Mouse (Mus musculus) neural tube, embryonic 14.5 days (tissue): ENCODE data around the gene Chd9. TPM values are rescaled to one million over a fixed set of nuclear protein-coding genes. Genes with fewer than 3 reads are reported as not detected.
A peak's percentile ranks its signal among the peaks of the same experiment; 100 is the strongest.

Experiments
- ATAC-seq: fragments of 200-750 bp; cut with Nextera tagmentation; 2 replicates; pipeline ENCODE4 v1.8.0; 2017; ENCODE audit warnings: low read depth, mild to moderate bottlenecking, moderate TSS enrichment, moderate library complexity
- H3K27ac ChIP-seq: fragments of 300-500 bp; sonication (generic); 2 replicates; pipeline ENCODE4 v1.5.1; 2014; ENCODE audit warnings: low read depth, mild to moderate bottlenecking, control low read depth, low read length, moderate library complexity, mixed read lengths
- H3K27me3 ChIP-seq: fragments of 300-500 bp; sonication (generic); 2 replicates; pipeline ENCODE4 v1.6.1; 2014; ENCODE audit warnings: low read length; ENCODE audit not compliant: control insufficient read depth, insufficient read depth
- H3K36me3 ChIP-seq: fragments of 300-500 bp; sonication (generic); 2 replicates; pipeline ENCODE4 v1.6.1; 2014; ENCODE audit warnings: low read length, mixed read lengths; ENCODE audit not compliant: control insufficient read depth, insufficient read depth
- H3K4me1 ChIP-seq: fragments of 300-500 bp; sonication (generic); 2 replicates; pipeline ENCODE4 v1.6.1; 2014; ENCODE audit warnings: low read length; ENCODE audit not compliant: control insufficient read depth, insufficient read depth
- H3K4me2 ChIP-seq: fragments of 300-500 bp; sonication (generic); 2 replicates; pipeline ENCODE4 v1.6.1; 2014; ENCODE audit warnings: mild to moderate bottlenecking, low read depth, low read length, control low read depth
- H3K4me3 ChIP-seq: fragments of 300-500 bp; sonication (generic); 2 replicates; pipeline ENCODE4 v1.5.1; 2014; ENCODE audit warnings: low read depth, low read length, control low read depth, mixed read lengths
- H3K9ac ChIP-seq: fragments of 300-500 bp; sonication (generic); replicated peaks from 2 replicates; pipeline ENCODE4 v1.6.1; 2014; ENCODE audit warnings: low read depth, mild to moderate bottlenecking, control low read depth, low read length, mixed read lengths
- H3K9me3 ChIP-seq: fragments of 300-500 bp; sonication (generic); 2 replicates; pipeline ENCODE4 v1.6.1; 2016; ENCODE audit warnings: low read length; ENCODE audit not compliant: control insufficient read depth
- WGBS: fragments of 180-500 bp; shearing (Covaris S2); extraction: QIAGEN DNeasy Blood & Tissue Kit; methylation state at CpG from one replicate; pipeline ENCODE4 v1.1.7; 2014; 5-methylcytosine and 5-hydroxymethylcytosine counted together
- polyA plus RNA-seq: library from polyadenylated mRNA; unstranded; fragments of >200 nt; fragmentation: Nextera tagmentation; extraction: Ambion mirVana; gene quantifications from 2 replicates; pipeline ENCODE4 v1.2.1, GENCODE M21; 2014

Chd9 gene
- polyA plus RNA-seq, 1 experiment from 2014 or later = 112 TPM

DNA sequence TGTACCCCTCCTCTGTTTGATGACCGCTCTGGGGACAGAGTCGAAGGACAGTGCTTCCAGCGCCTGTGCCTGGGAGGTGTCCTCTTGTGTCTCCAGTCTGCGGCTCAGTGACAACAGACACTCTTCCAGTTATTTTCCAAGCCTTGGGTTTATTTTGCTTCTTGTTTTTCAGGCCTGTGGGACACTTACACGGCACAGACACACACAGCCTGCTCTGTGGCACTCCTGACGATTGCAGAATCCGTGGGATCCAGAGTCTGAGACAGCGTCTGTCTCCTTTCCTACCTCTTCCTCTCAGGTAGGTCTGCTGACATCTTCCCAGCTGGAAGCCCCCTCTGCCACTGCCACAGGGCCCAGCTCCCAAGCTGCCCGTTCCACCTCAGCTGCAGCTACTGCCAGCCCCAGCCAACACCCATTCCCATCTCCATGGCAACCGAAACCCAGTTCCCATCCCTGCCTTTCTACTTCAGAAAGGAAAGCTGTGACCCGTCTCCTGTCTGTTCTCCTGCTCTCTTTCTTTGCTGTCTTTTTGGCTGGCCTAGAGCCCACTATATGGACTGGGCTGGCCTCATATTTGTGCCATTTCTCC, 21.4 kb downstream of the Chd9 start:
- H3K9me3 ChIP-seq = no peaks in the 10 kb centered on the region
- H3K4me2 ChIP-seq = no peak overlapping the region
- no peaks in the 10 kb centered on the region for H3K36me3 ChIP-seq
- H3K27ac ChIP-seq = peak overlapping the region; percentile 63
- peaks cover 10% of the 10 kb centered on the region; the same call in 1 of the 2 replicates for H3K4me1 ChIP-seq
- H3K4me3 ChIP-seq = no peak overlapping the region
- WGBS = 43% methylated on average over 11 of the region's 11 CpGs
- H3K27me3 ChIP-seq = no peaks in the 10 kb centered on the region
- peak; percentile 48; the same call in 1 of the 2 replicates for ATAC-seq
- no peak overlapping the region for H3K9ac ChIP-seq

- WGBS = 44% methylated on average over 8 of the region's 8 CpGs
Observed at GRCm38 (mm10) chr8:90851544-90851943, 23.4 kb downstream of the Chd9 start.

DNA sequence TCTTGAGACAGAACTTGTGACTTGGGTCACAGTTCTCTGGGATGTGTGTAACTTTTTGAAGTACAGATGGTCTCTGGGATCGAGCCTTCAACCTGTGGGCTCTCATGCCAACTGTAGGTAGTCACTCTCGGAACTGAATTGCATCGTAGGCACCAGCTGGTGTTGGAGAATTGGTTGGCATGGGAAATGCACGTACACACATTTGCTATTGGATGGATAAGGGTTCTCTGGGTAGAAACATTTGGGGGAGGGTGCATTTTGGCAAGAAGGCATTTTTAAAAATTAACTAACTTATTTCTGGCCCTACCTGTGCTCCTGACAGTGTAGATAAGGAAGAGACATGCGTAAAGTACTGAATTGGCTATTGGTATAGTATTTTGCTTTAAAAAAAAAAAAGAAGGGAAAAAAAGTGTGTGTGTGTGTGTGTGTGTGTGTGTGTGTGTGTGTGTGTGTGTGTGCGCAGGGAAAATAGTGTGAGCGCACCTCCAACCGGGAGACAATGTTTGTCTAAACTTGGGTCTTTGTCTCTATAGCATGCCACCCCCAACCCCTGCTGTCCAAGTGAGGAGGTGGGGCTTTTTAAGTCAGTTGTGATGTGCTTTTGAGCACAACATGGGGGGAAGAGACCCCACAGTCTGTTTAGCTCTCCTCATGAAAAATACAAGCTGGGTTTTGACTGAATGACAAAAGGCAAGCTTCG, 26.0 kb downstream of the Chd9 start:
- H3K9ac ChIP-seq = no peak overlapping the region; the same call in 1 of the 2 replicates
- 0 out of 2 replicates have a peak, but pooled peaks have one; percentile 41 for ATAC-seq
- H3K9me3 ChIP-seq = no peaks in the 10 kb centered on the region
- H3K4me2 ChIP-seq = peak overlapping the region; percentile 15; the same call in 1 of the 2 replicates
- no peaks in the 10 kb centered on the region for H3K27me3 ChIP-seq
- no peaks in the 10 kb centered on the region for H3K36me3 ChIP-seq
- H3K27ac ChIP-seq = peak overlapping the region; percentile 60; the same call in 1 of the 2 replicates
- 42% methylated on average over 9 of the region's 9 CpGs for WGBS
- peaks cover 14% of the 10 kb centered on the region; the same call in 1 of the 2 replicates for H3K4me1 ChIP-seq
- no peak overlapping the region for H3K4me3 ChIP-seq

More at GRCm38 (mm10) chr8:90851544-90851943, 23.4 kb downstream of the Chd9 start:
- ATAC-seq = no peak
- no peaks in the 10 kb centered on the region for H3K27me3 ChIP-seq
- no peak overlapping the region for H3K4me3 ChIP-seq
- no peaks in the 10 kb centered on the region for H3K9me3 ChIP-seq
- H3K27ac ChIP-seq = no peak overlapping the region
- H3K9ac ChIP-seq = no peak overlapping the region
- no peak overlapping the region for H3K4me2 ChIP-seq
- peaks cover 12% of the 10 kb centered on the region; the same call in 1 of the 2 replicates for H3K4me1 ChIP-seq
- H3K36me3 ChIP-seq = no peaks in the 10 kb centered on the region

DNA sequence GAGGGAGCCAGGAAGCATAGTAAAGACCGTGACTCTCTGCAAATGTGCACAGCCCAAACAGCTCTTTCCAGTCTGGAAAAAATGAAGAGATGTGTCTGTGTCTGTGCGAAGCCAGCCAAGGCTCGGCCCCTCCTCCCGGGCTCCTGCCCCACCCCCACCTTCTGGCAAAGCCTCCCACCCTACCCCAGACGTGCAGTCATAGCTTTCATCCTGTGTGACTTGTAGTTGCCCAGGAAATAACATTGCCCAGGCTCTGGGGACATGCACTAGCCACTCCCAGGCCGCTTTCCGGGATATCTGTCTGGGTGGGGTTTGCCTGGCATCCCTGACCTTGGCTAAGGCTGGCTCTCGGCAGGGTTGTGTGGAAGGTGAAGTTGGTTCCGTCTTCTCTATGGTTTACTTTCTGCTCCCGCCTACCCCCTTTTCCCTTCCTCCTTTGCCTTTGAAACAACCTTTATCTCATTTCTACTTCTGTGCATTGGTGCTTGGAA, 26.6 kb downstream of the Chd9 start:
- Histone ChIP-seq H3K9ac (no peak overlapping the region; the same call in 1 of the 2 replicates), H3K4me1 (peaks cover 18% of the 10 kb centered on the region; the same call in 1 of the 2 replicates), H3K4me2 (peak overlapping the region; percentile 15; the same call in 1 of the 2 replicates), H3K4me3 (no peak overlapping the region), H3K27ac (peak overlapping the region; percentile 60; the same call in 1 of the 2 replicates), H3K27me3 (no peaks in the 10 kb centered on the region), H3K36me3 (no peaks in the 10 kb centered on the region), H3K9me3 (no peaks in the 10 kb centered on the region)
- WGBS = 9% methylated on average over 10 of the region's 10 CpGs
- peak; percentile 75; the same call in 1 of the 2 replicates for ATAC-seq

- no peak overlapping the region for H3K27ac ChIP-seq
- H3K4me3 ChIP-seq = no peak overlapping the region
- H3K4me2 ChIP-seq = no peak overlapping the region
- H3K36me3 ChIP-seq = no peaks in the 10 kb centered on the region
- ATAC-seq = no peak
- H3K4me1 ChIP-seq = peaks cover 14% of the 10 kb centered on the region; the same call in 1 of the 2 replicates
- H3K9ac ChIP-seq = no peak overlapping the region
- no peaks in the 10 kb centered on the region for H3K9me3 ChIP-seq
- H3K27me3 ChIP-seq = no peaks in the 10 kb centered on the region
- 91% methylated on average over 3 of the region's 3 CpGs for WGBS
Observed at GRCm38 (mm10) chr8:90856171-90856570, 28.0 kb downstream of the Chd9 start.

DNA sequence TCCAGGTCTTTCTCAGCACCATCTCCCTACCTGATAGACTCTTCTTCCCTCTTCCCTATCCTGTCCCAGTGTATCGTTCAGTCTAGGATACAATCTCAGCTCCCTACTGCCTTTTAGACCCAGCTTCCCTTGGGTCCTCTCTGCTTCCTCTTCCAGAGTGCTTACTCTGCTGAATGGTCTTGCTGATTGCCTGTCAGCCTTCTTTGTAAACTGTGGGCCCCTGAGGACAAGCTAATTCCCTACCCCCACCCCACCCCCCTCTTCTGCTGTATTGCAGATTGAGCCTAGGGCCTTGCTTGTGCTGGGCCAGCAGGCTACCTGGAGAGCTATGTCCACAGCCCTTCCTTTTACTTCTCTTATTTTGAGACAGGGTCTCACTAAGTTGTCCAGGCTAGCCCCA, 28.8 kb downstream of the Chd9 start:
- Histone ChIP-seq H3K4me1 (peaks cover 22% of the 10 kb centered on the region), H3K27ac (no peak overlapping the region)
- ATAC-seq = no peak

DNA sequence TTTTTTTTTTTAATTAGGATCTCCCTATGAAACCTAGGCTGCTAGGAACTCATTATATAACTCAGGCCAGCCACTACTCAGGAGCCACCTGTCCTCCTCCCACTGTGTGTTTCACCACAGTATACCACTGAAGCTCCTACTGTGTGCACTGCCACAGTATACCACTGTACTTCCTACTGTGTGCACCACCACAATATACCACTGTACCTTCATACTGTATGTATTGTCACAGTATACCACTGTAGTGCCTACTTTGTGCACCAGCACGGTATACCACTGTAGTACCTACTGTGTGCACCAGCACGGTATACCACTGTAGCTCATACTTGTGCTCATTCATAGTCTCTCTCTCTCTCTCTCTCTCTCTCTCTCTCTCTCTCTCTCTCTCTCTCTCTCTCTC, 29.9 kb downstream of the Chd9 start:
- H3K36me3 ChIP-seq = no peaks in the 10 kb centered on the region
- peaks cover 30% of the 10 kb centered on the region for H3K4me1 ChIP-seq
- H3K4me3 ChIP-seq = no peak overlapping the region
- H3K27ac ChIP-seq = no peak overlapping the region
- ATAC-seq = no peak
- no peaks in the 10 kb centered on the region for H3K27me3 ChIP-seq
- H3K9me3 ChIP-seq = no peaks in the 10 kb centered on the region
- H3K4me2 ChIP-seq = no peak overlapping the region
- WGBS = 93% methylated on average over 2 of the region's 2 CpGs
- no peak overlapping the region for H3K9ac ChIP-seq

More for the DNA sequence above, 28.8 kb downstream of the Chd9 start:
- H3K36me3 ChIP-seq = no peaks in the 10 kb centered on the region
- WGBS = 8% methylated on average over 1 of the region's 1 CpGs
- H3K4me2 ChIP-seq = no peak overlapping the region
- H3K4me3 ChIP-seq = no peak overlapping the region
- H3K27me3 ChIP-seq = no peaks in the 10 kb centered on the region
- no peak overlapping the region for H3K9ac ChIP-seq
- no peaks in the 10 kb centered on the region for H3K9me3 ChIP-seq

GRCm38 (mm10) chr8:90861266-90861944, 33.3 kb downstream of the Chd9 start:
- Histone ChIP-seq H3K9ac (no peak overlapping the region), H3K27ac (peak overlapping the region; percentile 81), H3K9me3 (no peaks in the 10 kb centered on the region), H3K4me3 (no peak overlapping the region), H3K4me1 (peaks cover 21% of the 10 kb centered on the region), H3K36me3 (no peaks in the 10 kb centered on the region), H3K4me2 (0 out of 2 replicates have a peak overlapping the region, but pooled peaks have one; percentile 0), H3K27me3 (no peaks in the 10 kb centered on the region)
- ATAC-seq = 0 out of 2 replicates have a peak, but pooled peaks have one; percentile 12
- 2% methylated on average over 9 of the region's 9 CpGs for WGBS
